Mouse (Mus musculus) retina, adult 2 months (tissue): ENCODE results near the gene Trp53bp2.

Experiments
- DNase-seq: peaks from one replicate; pipeline ENCODE4 v3.0.0-alpha.2; 2012; ENCODE audit warnings: low read depth, low spot score

Trp53bp2 gene

GRCm38 (mm10) chr1:182460291-182461244, 51.6 kb downstream of the Trp53bp2 start:
- DNase-seq: no peak

- DNase-seq: no peak
Observed at GRCm38 (mm10) chr1:182461261-182461660, 52.3 kb downstream of the Trp53bp2 start.

GRCm38 (mm10) chr1:182461813-182462212, 52.8 kb downstream of the Trp53bp2 start:
- DNase-seq: no peak

- no peak for DNase-seq
Observed at GRCm38 (mm10) chr1:182465309-182465708, 56.3 kb downstream of the Trp53bp2 start.

GRCm38 (mm10) chr1:182465978-182466377, 57.0 kb downstream of the Trp53bp2 start:
- no peak for DNase-seq

GRCm38 (mm10) chr1:182475005-182475796, 66.2 kb downstream of the Trp53bp2 start:
- no peak for DNase-seq

- DNase-seq: no peak
Observed at GRCm38 (mm10) chr1:182478935-182479334, 70.0 kb downstream of the Trp53bp2 start.

GRCm38 (mm10) chr1:182481138-182481537, 72.2 kb downstream of the Trp53bp2 start:
- DNase-seq: no peak

GRCm38 (mm10) chr1:182481646-182482295, 72.8 kb downstream of the Trp53bp2 start:
- DNase-seq: no peak

- DNase-seq: no peak
Observed at GRCm38 (mm10) chr1:182482991-182483909, 74.3 kb downstream of the Trp53bp2 start.

- DNase-seq: no peak
Observed at GRCm38 (mm10) chr1:182483910-182484274, 74.9 kb downstream of the Trp53bp2 start.

- no peak for DNase-seq
Observed at GRCm38 (mm10) chr1:182488503-182488902, 79.5 kb downstream of the Trp53bp2 start.

GRCm38 (mm10) chr1:182489803-182490452, 81.0 kb downstream of the Trp53bp2 start:
- DNase-seq: peak; percentile 41

- DNase-seq: no peak
Observed at GRCm38 (mm10) chr1:182490568-182490967, 81.6 kb downstream of the Trp53bp2 start.

GRCm38 (mm10) chr1:182491839-182492238, 82.9 kb downstream of the Trp53bp2 start:
- no peak for DNase-seq

- no peak for DNase-seq
Observed at GRCm38 (mm10) chr1:182494285-182495145, 85.5 kb downstream of the Trp53bp2 start.

- no peak for DNase-seq
Observed at GRCm38 (mm10) chr1:182496685-182497084, 87.7 kb downstream of the Trp53bp2 start.

GRCm38 (mm10) chr1:182497736-182498135, 88.8 kb downstream of the Trp53bp2 start:
- DNase-seq: no peak

GRCm38 (mm10) chr1:182499443-182500089, 90.6 kb downstream of the Trp53bp2 start:
- DNase-seq: no peak
